Mouse (Mus musculus) ovary, adult 18-20 months (tissue): ENCODE results near the gene En2.

Experiments
- DNase-seq: peaks from one replicate; pipeline ENCODE4 v3.0.0; 2022; ENCODE audit warnings: low spot score, mixed read lengths

En2 gene

GRCm38 (mm10) chr5:28178322-28178721, 12.8 kb downstream of the En2 start:
- DNase-seq, result no peak

GRCm38 (mm10) chr5:28179237-28179790, 13.8 kb downstream of the En2 start:
- no peak for DNase-seq

GRCm38 (mm10) chr5:28191201-28192098, 26.0 kb downstream of the En2 start:
- no peak for DNase-seq

DNA sequence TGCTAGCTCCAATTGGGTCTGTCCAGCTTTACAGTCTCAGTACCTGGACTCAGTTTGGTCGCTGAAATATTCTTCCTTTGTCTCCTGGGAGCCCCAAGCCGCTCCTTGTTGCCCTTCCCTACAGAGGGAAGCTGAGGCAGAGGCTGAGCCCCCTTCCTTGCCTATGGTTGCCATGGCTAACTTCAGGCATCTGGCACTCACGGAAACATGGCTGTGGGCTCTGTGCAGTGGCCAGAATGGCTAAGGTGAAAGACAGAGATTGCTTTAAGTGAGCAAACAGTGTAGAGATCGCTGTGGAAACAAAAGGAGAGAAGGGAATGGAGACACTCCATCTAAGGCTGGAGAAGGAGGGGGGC, 26.6 kb downstream of the En2 start:
- no peak for DNase-seq

DNA sequence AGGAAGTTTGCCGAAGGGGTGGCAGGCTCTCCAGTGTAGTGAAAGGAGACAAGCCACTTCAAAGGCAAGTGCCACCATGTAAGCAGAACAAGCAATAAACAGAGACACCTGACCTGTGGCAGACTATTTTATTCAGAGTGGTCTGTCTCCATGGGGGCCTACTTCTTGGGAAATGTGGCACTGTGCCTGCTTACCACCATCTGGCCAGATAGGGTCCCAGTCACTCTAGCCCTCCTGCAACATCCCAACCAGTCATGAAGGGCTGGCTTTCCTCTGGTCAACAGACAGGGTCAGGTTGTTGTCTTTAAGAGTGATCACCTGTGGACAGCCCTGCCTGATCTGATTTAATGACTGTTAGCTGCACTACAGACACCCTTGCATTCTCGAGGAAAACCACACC, 30.0 kb downstream of the En2 start:
- DNase-seq, result no peak

GRCm38 (mm10) chr5:28199089-28199873, 33.8 kb downstream of the En2 start:
- no peak for DNase-seq

- no peak for DNase-seq
These were observed 37.6 kb downstream of the En2 start for GRCm38 (mm10) chr5:28203086-28203485.

GRCm38 (mm10) chr5:28204678-28205077, 39.2 kb downstream of the En2 start:
- DNase-seq, result no peak

DNA sequence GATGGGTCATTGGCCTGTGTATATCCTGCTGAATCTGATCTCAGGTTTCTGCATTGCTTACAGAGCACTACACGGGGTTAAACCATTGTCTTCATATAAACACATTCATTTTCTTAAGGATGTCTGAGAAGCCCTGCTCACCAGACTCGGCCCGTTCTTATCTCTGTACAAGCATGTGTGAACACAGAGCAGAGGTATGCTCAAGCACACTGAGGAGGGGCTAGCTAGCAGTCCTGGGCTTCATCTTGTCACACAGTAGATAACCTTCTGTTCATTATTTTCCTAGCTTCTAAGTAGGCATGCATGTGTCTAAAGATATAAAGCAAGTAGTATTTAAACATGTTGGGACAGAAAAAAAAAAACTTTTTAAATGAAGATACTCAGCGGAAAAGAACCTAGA, 41.0 kb downstream of the En2 start:
- no peak for DNase-seq

GRCm38 (mm10) chr5:28207043-28207442, 41.5 kb downstream of the En2 start:
- no peak for DNase-seq

- no peak for DNase-seq
These were observed 43.4 kb downstream of the En2 start for GRCm38 (mm10) chr5:28208726-28209520.

GRCm38 (mm10) chr5:28209549-28210431, 44.3 kb downstream of the En2 start:
- DNase-seq, result no peak

DNA sequence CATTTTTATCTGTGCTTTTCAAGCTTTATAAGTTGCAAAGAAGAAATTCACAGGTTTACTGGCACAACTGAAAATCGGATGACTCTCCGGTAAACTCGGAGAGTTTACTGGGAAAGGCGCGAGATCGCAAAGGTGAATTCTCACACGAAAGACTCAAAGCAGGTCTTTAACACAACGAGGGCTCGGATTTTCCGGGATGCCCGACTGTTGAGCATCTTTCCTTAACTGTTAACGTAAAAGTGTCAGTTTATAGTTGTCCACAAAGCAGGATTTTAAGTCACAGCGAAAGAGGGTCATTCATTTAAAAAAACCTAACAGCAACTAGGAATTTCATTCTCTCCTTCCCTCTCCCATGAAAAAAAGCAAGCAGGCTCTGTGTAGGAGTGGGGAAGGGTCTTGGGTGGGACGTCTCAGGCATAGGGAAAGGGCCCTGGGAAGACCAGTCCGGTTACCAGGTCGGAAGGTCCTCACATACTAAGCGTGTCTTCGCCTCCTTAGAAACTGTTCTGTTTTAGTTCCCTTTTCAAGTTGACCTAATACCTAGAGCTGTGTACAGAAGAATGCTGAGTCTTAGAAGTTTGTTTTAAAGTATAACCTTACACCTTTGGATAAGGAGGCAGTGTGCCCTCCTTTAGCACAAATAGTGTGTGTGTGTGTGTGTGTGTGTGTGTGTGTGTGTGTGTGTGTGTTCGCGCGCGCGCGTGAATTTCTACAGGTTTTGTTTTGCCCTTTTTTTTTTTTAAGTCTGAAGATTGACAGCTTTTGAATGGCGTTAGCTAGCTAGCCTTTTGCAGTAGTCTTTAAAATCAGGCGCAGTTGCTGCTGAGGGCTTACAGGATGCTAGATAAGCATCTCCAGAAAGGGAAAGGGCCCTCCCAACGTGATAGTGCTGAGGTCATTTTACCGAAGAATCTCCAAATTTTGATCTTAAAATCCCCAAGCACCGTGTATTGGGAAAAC, 45.4 kb downstream of the En2 start:
- no peak for DNase-seq

DNA sequence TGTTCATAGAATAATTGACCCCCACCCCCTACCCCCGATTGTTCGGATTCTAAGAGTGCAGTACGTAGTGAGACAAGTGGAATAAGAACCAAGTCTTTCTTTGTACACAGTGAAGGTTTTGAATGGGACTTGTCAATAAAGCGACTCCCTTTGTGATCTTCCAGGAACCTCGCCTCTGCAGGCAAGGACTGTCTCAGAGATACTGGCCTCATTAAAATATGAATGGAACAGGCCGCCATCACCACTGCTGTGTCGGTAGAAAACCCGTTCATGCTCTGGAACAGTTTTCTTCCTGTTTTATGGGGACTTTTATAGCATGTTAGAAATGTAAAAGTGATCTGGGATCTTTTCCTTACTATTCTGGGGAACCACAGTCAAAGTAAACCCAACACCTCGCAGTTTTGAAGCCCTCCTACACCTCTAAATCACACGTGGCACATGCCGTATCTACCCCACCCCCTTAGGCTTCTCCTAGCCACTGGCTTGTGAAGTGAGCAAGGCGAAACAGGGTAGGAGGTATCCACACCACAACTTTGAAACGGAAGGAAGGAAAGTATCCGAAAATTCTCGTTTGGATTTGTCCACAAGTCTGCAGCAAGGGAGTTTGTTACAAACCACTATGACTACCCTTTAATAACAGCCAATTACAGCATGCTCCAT, 46.3 kb downstream of the En2 start:
- DNase-seq, result no peak

DNA sequence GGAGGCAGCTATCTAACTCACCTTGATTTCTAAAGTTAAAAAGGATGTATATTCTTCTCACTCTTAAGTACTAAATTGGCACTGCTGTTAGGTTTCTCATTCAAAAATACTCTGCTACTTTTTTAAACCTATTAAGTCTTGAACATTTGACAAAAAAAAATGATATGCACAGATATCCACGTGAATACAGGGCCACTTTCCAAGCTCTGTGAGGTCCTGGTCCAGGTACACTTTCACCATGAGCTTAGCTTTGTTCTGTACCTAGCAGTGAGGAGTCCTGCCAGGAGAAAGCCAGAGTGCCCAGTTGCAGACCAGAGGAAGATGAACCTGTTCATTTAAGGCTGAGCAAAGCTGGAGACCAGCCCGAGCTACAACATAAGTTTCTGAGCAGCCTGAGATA, 47.9 kb downstream of the En2 start:
- no peak for DNase-seq

DNA sequence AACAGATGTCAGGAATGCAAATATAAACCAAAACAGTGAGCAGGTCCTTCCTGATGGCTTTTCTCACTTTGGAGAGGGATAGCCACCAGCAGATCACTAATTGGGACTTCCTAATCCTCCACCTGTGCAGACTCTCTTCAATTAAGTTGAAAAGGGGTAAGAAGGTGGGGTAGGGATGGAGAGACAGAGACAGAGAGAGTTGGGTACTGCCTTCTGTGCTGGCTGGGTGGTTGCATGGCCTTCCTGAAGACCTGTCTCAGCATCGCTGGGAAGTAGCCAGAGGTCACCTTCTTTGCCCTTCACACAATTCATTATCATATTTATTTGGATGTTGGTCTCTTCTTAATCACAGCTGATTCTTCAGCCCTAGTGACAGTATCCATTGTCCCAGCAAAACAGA, 54.1 kb downstream of the En2 start:
- no peak for DNase-seq
